30 mouse cellular contexts compared by ENCODE assay signal in genomic region chr1:167739286-167739685, GRCm38 (mm10). TPM values are rescaled to one million over a fixed set of nuclear protein-coding genes. Genes with fewer than 3 reads are reported as not detected.
"Had no signal": no experiment of that assay in that cellular context is flagged by ENCODE, and none has a peak within 500 bp of the region (broad histone marks: within the 10 kb centered on the region; RNA-seq: fewer than 3 reads in every experiment).

No protein-coding gene starts in this region.

- H3K4me2 ChIP-seq: heart, embryonic 11.5 days; heart, embryonic 13.5 days; heart, embryonic 15.5 days; hindbrain, embryonic 13.5 days; hindbrain, embryonic 15.5 days; kidney, embryonic 15.5 days; limb, embryonic 13.5 days; limb, embryonic 15.5 days; liver, embryonic 12.5 days had no signal

- H3K27ac ChIP-seq: heart, adult 2 months; heart, embryonic 13.5 days; heart, embryonic 15.5 days; hindbrain, embryonic 13.5 days; hindbrain, embryonic 15.5 days; hindbrain, postnatal 0 days; kidney, embryonic 15.5 days; kidney, postnatal 0 days; layer of hippocampus, adult 2 months; limb, embryonic 13.5 days; limb, embryonic 15.5 days; liver, embryonic 12.5 days; liver, embryonic 14.5 days had no signal

- H3K9me3 ChIP-seq: heart, embryonic 13.5 days; heart, embryonic 15.5 days; hindbrain, embryonic 13.5 days; hindbrain, embryonic 15.5 days; kidney, embryonic 15.5 days; limb, embryonic 13.5 days; limb, embryonic 15.5 days; liver, embryonic 12.5 days had no signal

- DNase-seq: heart, adult 2 months; heart, postnatal 14 days; heart, postnatal 36 days; kidney, adult 11 months; kidney, adult 2 months; kidney, adult 9 months; kidney, postnatal 14 days; kidney, postnatal 36 days; left cerebral cortex, postnatal 4 days; lung, adult 18-20 months had no signal

- H3K4me1 ChIP-seq: heart, embryonic 13.5 days; heart, embryonic 15.5 days; hindbrain, embryonic 15.5 days; kidney, embryonic 15.5 days; limb, embryonic 13.5 days; liver, embryonic 12.5 days had no signal

- H3K27me3 ChIP-seq: hindbrain, embryonic 15.5 days; limb, embryonic 15.5 days; liver, embryonic 12.5 days had no signal

- ATAC-seq: hindbrain, postnatal 0 days; intestine, embryonic 16.5 days; liver, embryonic 12.5 days had no signal

- H3K4me3 ChIP-seq: heart, adult 2 months; heart, embryonic 13.5 days; heart, embryonic 15.5 days; hindbrain, embryonic 13.5 days; hindbrain, embryonic 15.5 days; kidney, embryonic 15.5 days; layer of hippocampus, adult 2 months; limb, embryonic 13.5 days; limb, embryonic 15.5 days; liver, embryonic 12.5 days had no signal

- H3K36me3 ChIP-seq: heart, embryonic 13.5 days; heart, embryonic 15.5 days; hindbrain, embryonic 13.5 days; hindbrain, embryonic 15.5 days; kidney, embryonic 15.5 days; limb, embryonic 13.5 days; limb, embryonic 15.5 days; liver, embryonic 12.5 days had no signal

- H3K9ac ChIP-seq: heart, embryonic 13.5 days; heart, embryonic 15.5 days; hindbrain, embryonic 13.5 days; hindbrain, embryonic 15.5 days; kidney, embryonic 15.5 days; limb, embryonic 13.5 days; limb, embryonic 15.5 days; liver, embryonic 12.5 days; liver, embryonic 14.5 days had no signal

RNA-seq across cellular contexts. Expression of gene Lmx1a, which starts 50.2 kb away (rescaled TPM):
- total RNA-seq: heart, adult 2 months; heart, postnatal 14 days; heart, postnatal 36 days; hematopoietic stem cell, adult 5-6 weeks; left cerebral cortex, adult 18-20 months; left cerebral cortex, adult 8-10 months; left cerebral cortex, postnatal 10 days; liver, adult 2 months had no signal
- polyA plus RNA-seq: heart, postnatal 0 days; liver, adult 2 months had no signal
